Mouse (Mus musculus): ENCODE measurements around the gene Exoc1.

The Exoc1 gene

GRCm38 (mm10) chr5:76529040-76529703, at the start of gene Exoc1:
Gene Exoc1, plus strand, starts transcription at chr5:76529311.
- DNase-seq (ENCODE audit: extremely low read depth, insufficient read length, low spot score), result peak; percentile 89

DNA sequence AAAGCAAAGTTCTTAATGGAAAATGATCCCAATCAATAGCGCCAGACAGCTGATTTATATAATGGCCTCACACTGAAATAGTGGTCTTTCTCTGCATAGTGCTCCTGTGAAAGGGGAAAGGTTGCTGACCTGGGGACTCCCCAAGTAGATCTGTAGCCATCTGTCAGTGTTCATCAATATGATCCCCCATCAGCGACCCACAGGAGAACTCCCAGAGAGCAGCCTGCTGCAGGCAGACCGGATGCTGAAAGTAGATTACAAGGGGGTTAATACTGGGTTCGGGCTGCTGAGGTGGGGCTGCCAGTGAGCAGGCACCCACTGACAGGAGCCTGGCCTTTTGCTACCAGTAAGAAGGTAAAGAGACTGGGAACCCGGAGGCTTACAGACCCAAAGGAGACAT, 45.3 kb upstream of the Exoc1 start, which contains the start of gene Gm7271:
Gene Gm7271 (plus strand): TSS at position 230 of the 400 bp plus-strand sequence.
- DNase-seq (ENCODE audit: extremely low read depth, insufficient read length, low spot score), result no peak

GRCm38 (mm10) chr5:76495126-76495525, 34.0 kb upstream of the Exoc1 start:
- DNase-seq (ENCODE audit: extremely low read depth, insufficient read length, low spot score), result no peak

- DNase-seq (ENCODE audit: extremely low read depth, insufficient read length, low spot score), result no peak
These were observed 6.7 kb upstream of the Exoc1 start for GRCm38 (mm10) chr5:76522446-76522845.

DNA sequence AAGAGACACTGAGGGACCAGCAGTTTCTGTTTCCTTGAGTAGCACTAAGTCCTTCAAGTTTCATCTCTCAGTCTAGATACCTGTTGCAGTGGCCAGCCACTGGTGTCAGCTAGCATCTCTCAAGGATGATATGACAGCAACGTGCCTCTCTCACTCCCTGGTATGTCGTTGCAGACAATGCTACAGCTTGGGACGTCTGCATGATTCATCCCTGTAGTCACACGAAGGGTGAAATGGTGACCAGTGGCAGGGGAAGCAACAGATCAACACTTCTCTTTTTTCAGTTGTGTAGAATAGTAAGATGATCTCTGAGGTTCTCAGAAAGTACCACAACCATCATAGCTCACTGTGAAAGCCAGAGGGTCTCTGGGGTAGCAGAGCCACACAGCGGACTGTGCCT, 4.5 kb upstream of the Exoc1 start:
- no peak for DNase-seq (ENCODE audit: extremely low read depth, insufficient read length, low spot score)

- no peak for DNase-seq (ENCODE audit: extremely low read depth, insufficient read length, low spot score)
These were observed 4.0 kb upstream of the Exoc1 start for GRCm38 (mm10) chr5:76525066-76525465.

GRCm38 (mm10) chr5:76525829-76526228, 3.3 kb upstream of the Exoc1 start:
- DNase-seq (ENCODE audit: extremely low read depth, insufficient read length, low spot score), result no peak

DNA sequence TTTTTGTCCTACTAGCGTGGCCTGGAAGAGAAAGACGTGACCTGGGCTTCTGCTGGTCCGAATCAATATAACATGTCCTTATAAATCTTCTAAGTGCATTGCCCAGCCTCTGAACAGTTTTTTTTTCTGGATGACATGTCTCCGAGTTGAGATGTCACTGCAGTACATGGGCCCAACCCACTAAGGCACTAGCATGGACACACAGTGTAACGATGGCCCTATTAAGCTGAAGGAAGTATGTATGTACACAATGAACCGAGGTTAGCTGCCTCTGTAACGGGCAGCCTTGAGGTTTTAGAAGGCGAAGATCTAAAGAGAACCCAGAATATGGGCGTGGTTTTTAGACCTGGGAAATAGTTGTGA, 574 bp downstream of the Exoc1 start:
- no peak for DNase-seq (ENCODE audit: extremely low read depth, insufficient read length, low spot score)

DNA sequence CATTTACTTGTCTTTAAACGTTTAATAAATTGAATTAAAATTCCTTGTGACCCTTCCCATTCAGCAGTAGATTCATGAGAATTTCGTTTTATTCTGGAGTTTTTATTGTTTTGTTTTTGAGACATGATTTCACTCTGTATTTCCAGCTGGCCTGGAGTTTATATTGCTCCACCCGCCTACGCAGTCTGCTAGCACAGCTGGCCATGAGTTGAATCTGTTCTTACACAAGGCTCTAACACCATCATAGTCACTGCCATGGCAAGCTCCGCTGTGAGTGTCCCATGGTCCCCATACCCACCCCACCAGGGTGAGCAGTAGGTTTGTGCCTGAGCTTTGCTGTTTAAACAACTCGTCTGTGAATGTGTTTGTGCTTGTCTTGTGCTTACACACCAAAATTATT, 4.1 kb downstream of the Exoc1 start:
- DNase-seq (ENCODE audit: extremely low read depth, insufficient read length, low spot score), result no peak

- DNase-seq (ENCODE audit: extremely low read depth, insufficient read length, low spot score), result no peak
These were observed 7.1 kb downstream of the Exoc1 start for GRCm38 (mm10) chr5:76536231-76536630.

- no peak for DNase-seq (ENCODE audit: extremely low read depth, insufficient read length, low spot score)
These were observed 8.5 kb downstream of the Exoc1 start for GRCm38 (mm10) chr5:76537578-76537977.

GRCm38 (mm10) chr5:76540181-76540580, 11.1 kb downstream of the Exoc1 start:
- peak; percentile 40 for DNase-seq (ENCODE audit: extremely low read depth, insufficient read length, low spot score)

DNA sequence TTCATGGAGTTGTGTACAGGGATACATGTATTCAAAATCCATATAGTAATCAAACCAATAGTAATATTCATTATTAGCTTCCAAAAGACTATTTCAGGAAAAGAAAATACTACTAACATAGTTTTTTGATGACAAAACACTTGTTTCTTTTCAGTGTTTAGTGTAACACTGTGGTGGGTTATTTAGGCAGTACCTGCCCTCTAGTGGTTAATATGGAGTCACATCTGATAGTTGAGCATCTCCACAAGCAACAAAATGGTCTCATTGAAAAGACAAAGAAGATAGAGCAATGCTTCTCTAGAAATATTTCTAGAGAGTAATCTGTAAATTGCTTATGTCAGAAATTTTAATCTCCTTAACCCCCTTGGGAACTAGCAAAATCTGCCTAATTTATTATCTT, 11.7 kb downstream of the Exoc1 start:
- no peak for DNase-seq (ENCODE audit: extremely low read depth, insufficient read length, low spot score)

DNA sequence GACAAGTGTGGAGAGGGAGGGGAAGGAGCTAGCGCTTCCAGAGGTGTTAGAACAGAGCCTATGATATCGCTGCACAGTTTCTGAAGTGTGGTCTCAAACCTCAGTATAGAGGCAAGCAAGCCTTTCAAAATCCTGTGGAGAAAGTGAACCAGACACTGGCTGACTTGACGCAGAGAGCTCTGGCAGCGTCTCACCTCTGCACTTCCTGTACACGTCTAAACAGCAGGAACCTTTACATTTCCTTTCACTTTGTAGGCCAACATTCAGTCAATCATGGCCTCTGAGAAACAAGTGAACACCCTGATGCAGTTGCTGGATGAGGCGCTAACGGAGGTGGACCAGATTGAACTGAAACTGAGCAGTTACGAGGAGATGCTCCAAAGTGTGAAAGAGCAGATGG, 14.1 kb downstream of the Exoc1 start:
- DNase-seq (ENCODE audit: extremely low read depth, insufficient read length, low spot score), result no peak

DNA sequence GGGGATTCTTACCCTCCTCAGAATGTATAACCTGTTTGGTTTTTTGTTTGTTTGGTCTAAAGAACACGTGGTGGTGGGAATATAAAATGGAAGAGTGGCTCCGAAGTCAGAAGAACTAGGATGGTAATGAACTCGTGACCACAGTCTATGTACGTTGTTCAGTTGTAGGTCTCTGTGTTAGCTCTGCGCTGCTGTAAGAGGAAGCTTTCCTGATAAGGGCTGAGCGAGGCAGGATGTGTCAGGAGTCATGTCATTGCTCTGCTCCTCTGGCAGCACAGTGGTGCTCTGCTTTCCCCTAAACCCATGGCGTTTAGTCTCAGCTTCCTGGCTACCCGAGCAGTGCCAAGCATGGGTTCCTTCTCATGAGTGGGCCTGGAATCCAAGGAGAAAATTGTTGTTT, 21.3 kb downstream of the Exoc1 start:
- DNase-seq (ENCODE audit: extremely low read depth, insufficient read length, low spot score), result no peak

- DNase-seq (ENCODE audit: extremely low read depth, insufficient read length, low spot score), result peak; percentile 29
These were observed 36.2 kb downstream of the Exoc1 start for GRCm38 (mm10) chr5:76565321-76565720.

DNA sequence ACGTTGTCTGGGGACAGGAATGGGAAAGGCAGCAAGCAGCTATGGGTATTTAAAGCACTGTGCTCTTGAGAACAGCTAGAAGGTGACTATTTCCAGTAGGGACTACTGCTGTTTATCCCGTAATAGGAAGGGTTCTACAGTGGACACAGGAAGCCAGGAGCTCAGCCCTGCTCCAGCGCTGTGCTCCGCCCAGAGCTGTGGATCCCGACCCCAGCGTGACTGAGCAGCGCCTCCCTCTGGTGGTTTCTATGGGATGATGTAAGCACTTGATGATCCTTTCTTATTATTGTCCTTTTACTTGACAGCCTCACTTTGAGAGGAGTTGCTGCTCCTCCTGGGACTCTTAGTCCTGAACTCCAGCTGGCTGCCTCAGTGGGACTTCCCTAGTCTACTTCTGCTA, 45.1 kb downstream of the Exoc1 start:
- DNase-seq (ENCODE audit: extremely low read depth, insufficient read length, low spot score), result peak; percentile 7

DNA sequence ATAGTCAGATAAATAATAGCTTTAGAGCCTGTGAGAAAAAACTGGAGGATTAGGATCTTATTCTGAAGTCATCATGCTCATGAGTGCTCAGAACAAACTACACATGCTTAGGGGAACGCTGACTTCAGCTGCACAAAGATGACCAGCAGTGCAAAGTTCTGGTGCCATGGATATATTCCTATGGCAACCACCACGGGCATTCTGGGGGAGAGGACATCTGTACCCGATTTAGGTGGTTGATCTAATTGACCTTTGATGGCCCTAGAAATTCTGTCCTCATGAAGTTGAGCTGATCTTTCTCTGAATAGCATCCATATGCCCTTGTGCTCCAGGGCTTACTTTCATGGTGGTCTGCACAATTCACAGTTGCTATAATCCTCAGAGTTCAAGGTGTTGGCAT, 47.9 kb downstream of the Exoc1 start:
- no peak for DNase-seq (ENCODE audit: extremely low read depth, insufficient read length, low spot score)

DNA sequence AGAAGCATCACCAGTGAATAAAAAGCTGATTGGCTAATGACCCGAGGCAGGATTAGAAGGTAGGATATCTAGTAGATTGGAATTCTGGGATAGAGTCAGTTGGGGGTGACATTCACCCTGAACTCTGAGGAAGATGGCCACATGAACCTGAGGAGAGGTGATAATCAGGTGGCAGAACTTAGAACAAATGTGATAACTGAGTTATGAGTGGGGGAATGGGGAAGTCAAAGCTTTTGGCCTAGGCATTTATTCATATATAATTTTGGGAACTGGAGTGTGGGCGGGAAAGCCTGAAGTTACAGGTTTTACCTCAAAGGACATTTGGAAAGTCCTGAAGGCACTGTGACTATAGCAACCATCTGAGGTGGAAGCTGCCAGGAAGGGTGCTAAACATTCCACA, 56.3 kb downstream of the Exoc1 start:
- no peak for DNase-seq (ENCODE audit: extremely low read depth, insufficient read length, low spot score)

DNA sequence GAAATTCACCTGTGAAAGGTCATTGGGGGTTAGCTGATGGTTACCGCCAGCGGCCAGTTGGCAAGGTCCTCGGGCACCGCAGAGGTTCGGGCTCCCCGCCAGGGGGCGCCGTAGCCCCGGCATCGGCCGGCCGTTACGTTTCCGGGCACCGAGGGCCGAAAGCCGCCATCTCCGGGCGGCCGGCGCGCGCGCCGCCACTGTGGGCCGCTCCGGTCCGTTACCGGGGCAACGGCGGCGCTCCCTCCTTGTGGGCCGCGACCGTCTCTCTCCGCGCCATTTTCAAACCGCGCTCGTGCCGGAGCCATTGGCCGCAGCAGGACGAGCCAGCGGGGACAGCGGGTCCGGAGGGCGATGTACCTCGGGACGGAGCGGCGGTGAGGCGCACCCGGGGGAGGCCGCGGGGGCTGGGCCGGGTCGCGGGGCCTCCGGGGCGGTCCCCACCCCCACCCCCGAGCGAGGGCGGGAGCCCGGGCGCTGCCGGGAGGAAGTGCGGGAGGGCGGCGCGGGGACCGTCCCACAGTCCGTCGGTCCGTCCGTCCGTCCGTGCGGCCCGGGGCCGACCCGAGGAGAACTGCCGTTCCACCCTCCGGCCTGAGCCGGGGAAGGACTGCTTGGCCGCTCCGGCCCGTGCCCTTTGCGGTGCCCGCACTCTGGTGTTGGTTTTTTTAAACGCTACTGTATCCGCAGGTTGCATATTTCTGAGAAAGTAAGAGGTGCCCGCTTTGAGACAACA, 59.6 kb downstream of the Exoc1 start, which contains the start of gene Cep135:
Gene Cep135 (plus strand): TSS at position 148 of the 733 bp plus-strand sequence.
- DNase-seq (ENCODE audit: extremely low read depth, insufficient read length, low spot score), result peak; percentile 80

GRCm38 (mm10) chr5:76589311-76589710, 60.2 kb downstream of the Exoc1 start:
- no peak for DNase-seq (ENCODE audit: extremely low read depth, insufficient read length, low spot score)

GRCm38 (mm10) chr5:76590009-76590408, 60.9 kb downstream of the Exoc1 start:
- no peak for DNase-seq (ENCODE audit: extremely low read depth, insufficient read length, low spot score)

Data from 3134 (cell line).